ENCODE assay signal across 10 mouse cellular contexts in genomic region chr3:56475529-56476527, GRCm38 (mm10).
A peak's percentile ranks its signal among the peaks of the same experiment; 100 is the strongest.
DNase-seq lines count a peak whose midpoint lies in the region; ATAC-seq lines count a peak whose summit lies in the region.
"Had no signal": no experiment of that assay in that cellular context is flagged by ENCODE, and none has a peak within 500 bp of the region (broad histone marks: within the 10 kb centered on the region; RNA-seq: fewer than 3 reads in every experiment).

No protein-coding gene starts in this region.

- H3K9ac ChIP-seq in embryonic facial prominence, embryonic 14.5 days (ENCODE audit: low read depth, low read length) = no peak overlapping the region
- H3K9ac ChIP-seq in neural tube, embryonic 14.5 days (replicated peaks; ENCODE audit: low read depth, low read length) = no peak overlapping the region
- H3K9ac ChIP-seq: liver, embryonic 13.5 days had no signal

- no peak overlapping the region for H3K4me3 ChIP-seq in embryonic facial prominence, embryonic 14.5 days (ENCODE audit: low read depth, low read length)
- H3K4me3 ChIP-seq in neural tube, embryonic 14.5 days (ENCODE audit: low read depth, low read length) = no peak overlapping the region
- H3K4me3 ChIP-seq: liver, embryonic 13.5 days had no signal

- DNase-seq in embryonic facial prominence, embryonic 14.5 days (ENCODE audit: low spot score) = peak; percentile 72
- DNase-seq in frontal cortex, adult 2 months (ENCODE audit: extremely low spot score in 1 of 2, low spot score in 1 of 2) = peak; percentile 6 to 75
- peak; percentile 17 for DNase-seq in left cerebral cortex, adult 11 months (ENCODE audit: low spot score)
- DNase-seq in natural killer cell, adult 2 months (ENCODE audit: low spot score in 2 of 2) = no peak
- DNase-seq in adrenal gland, adult 2 months = no peak
- no peak for DNase-seq in thymus, postnatal 36 days
- DNase-seq: adrenal gland, postnatal 14 days; gastrocnemius, postnatal 10 days; liver, embryonic 13.5 days had no signal

- peak; percentile 53; the same call in 1 of the 2 replicates for ATAC-seq in embryonic facial prominence, embryonic 14.5 days (ENCODE audit: low read depth)
- ATAC-seq in neural tube, embryonic 14.5 days (ENCODE audit: low read depth) = peak; percentile 75

- H3K4me1 ChIP-seq in embryonic facial prominence, embryonic 14.5 days (ENCODE audit: control insufficient read depth, insufficient read depth, low read length) = peaks cover 7% of the 10 kb centered on the region; the same call in 1 of the 2 replicates
- no peaks in the 10 kb centered on the region; the same call in 1 of the 2 replicates for H3K4me1 ChIP-seq in neural tube, embryonic 14.5 days (ENCODE audit: control insufficient read depth, insufficient read depth, low read length)
- H3K4me1 ChIP-seq: liver, embryonic 13.5 days had no signal

- H3K36me3 ChIP-seq in embryonic facial prominence, embryonic 14.5 days (ENCODE audit: control insufficient read depth, insufficient read depth, low read length) = no peaks in the 10 kb centered on the region
- no peaks in the 10 kb centered on the region for H3K36me3 ChIP-seq in neural tube, embryonic 14.5 days (ENCODE audit: control insufficient read depth, insufficient read depth, low read length)
- H3K36me3 ChIP-seq: liver, embryonic 13.5 days had no signal

- H3K4me2 ChIP-seq in embryonic facial prominence, embryonic 14.5 days (ENCODE audit: low read depth, low read length) = no peak overlapping the region
- H3K4me2 ChIP-seq in neural tube, embryonic 14.5 days (ENCODE audit: low read depth, low read length) = no peak overlapping the region
- H3K4me2 ChIP-seq: liver, embryonic 13.5 days had no signal

- H3K9me3 ChIP-seq in embryonic facial prominence, embryonic 14.5 days (ENCODE audit: control insufficient read depth, low read length) = no peaks in the 10 kb centered on the region
- no peaks in the 10 kb centered on the region for H3K9me3 ChIP-seq in neural tube, embryonic 14.5 days (ENCODE audit: control insufficient read depth, low read length)
- H3K9me3 ChIP-seq: liver, embryonic 13.5 days had no signal

- H3K27me3 ChIP-seq in embryonic facial prominence, embryonic 14.5 days (replicated peaks; ENCODE audit: control insufficient read depth, insufficient read depth, low read length) = no peaks in the 10 kb centered on the region
- no peaks in the 10 kb centered on the region for H3K27me3 ChIP-seq in neural tube, embryonic 14.5 days (ENCODE audit: control insufficient read depth, insufficient read depth, low read length)
- H3K27me3 ChIP-seq: liver, embryonic 13.5 days had no signal

- no peak overlapping the region for H3K27ac ChIP-seq in embryonic facial prominence, embryonic 14.5 days (replicated peaks; ENCODE audit: low read depth, low read length)
- 0 out of 2 replicates have a peak overlapping the region, but pooled peaks have one; percentile 52 for H3K27ac ChIP-seq in neural tube, embryonic 14.5 days (ENCODE audit: low read depth, low read length)
- H3K27ac ChIP-seq: liver, embryonic 13.5 days had no signal

- WGBS in embryonic facial prominence, embryonic 14.5 days = 18% methylated on average over 3 of the region's 3 CpGs
- WGBS in neural tube, embryonic 14.5 days = 30% methylated on average over 3 of the region's 3 CpGs

Comparison
In these comparisons a context has a peak if more than half of its experiments do, and no peak if none do; other contexts are left out.
1. DNase-seq: peak in embryonic facial prominence, embryonic 14.5 days (single experiment), frontal cortex, adult 2 months (2 of 2) and left cerebral cortex, adult 11 months (single experiment); none in natural killer cell, adult 2 months (0 of 2), adrenal gland, adult 2 months (single experiment) and thymus, postnatal 36 days (0 of 2).